Mouse (Mus musculus) spleen, adult 2 months (tissue): ENCODE measurements around the gene Senp2.

Experiments
- CTCF ChIP-seq: fragments of 200-500 bp; IDR thresholded peaks from 2 replicates; pipeline ENCODE4 v1.5.1; 2011; ENCODE audit warnings: mild to moderate bottlenecking, inconsistent platforms; ENCODE audit not compliant: insufficient read depth, insufficient read length, insufficient replicate concordance; ENCODE audit errors: extremely low read depth
- POLR2A ChIP-seq: fragments of 200-500 bp; IDR thresholded peaks from 2 replicates; pipeline ENCODE4 v1.6.1; 2011; ENCODE audit warnings: low read depth, low read length, inconsistent platforms

DNA sequence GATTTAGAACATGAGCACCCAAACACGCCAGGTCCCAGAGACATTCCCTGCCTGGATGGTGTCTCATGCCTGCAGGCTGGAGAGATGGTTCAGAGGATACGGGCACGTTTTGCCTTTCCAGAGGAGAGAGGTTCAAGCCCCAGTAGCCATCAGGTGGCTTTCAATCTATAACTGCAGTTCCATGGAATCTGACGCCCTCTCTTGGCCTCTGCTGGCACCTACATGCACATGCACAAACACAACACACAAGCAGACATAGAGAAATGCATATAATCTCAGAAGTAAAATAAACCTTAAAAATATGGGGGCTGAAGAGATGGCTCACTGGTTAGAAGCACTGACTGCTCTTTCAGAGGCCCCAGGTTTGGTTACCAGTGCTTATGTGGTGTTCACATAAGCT is 8.1 kb upstream of the Senp2 start:
- TF ChIP-seq CTCF (no peak), POLR2A (no peak)
